Mouse (Mus musculus) layer of hippocampus, adult 9-11 months (tissue): ENCODE data around the gene Paxip1.

Source experiments
- DNase-seq: peaks from one replicate; pipeline ENCODE4 v3.0.0; 2022

Gene Paxip1

DNA sequence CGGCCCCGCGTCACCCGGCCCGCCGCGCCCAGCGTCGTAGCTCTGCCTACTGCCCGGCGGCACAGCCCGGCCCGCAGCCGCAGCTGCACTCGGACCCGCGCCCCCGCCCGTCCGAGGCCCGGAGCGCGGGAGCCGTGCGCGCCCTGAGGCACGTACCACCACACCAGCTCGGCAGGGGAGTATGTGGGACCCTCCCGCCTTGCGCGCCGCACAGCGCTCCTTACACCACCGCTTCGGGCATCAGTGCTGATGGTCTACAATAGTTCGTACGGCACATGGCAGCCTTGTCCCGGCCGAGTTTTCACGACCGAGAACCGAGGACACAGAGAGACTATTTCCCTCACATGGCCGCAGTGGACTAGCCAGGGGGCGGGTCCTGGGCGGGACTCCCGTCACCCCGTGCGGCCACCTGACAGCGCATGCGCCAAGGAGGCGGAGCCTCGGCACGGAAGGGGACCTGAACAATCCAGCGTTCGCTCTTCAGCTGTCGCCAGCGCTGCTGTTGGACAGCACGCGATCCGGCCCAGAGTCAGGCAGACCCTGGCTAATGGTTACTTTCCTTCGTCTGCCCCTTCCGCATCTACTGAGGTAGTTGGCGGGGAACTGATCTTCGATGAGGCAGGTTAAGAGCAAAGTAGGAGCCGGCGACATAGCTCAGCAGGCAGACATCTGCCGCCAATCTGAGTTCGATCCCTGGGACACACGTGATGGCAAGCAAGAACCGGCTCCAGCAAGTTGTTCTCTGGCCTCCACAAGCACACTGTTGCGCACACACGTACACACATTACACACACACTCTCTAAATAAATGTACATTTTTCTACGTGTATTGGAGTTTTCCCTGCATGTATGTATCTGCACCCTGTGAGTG is at the start of gene Paxip1:
TSS of gene Paxip1 (minus strand) at position 389 of the 870 bp plus-strand sequence.
- DNase-seq: peak; percentile 94

DNA sequence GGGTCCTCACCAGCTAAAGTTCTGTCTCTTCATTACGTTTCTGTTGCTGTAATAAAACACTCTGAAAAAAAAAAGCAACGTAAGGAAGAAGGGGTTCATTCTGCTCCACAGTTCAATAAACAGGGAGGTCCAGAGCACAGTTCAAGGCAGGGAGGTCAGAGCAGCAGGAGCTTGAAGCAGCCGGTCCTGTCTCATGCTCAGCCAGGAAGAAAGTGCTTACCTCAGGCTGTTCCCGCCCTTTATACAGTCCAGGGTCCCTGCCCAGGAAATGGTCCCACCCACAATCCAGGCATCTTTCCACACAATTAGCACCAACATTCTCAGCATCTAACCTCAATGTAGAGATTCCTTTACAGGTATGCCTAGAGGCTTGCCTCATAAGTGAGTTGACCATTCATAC is 46.6 kb upstream of the Paxip1 start:
- DNase-seq: no peak

DNA sequence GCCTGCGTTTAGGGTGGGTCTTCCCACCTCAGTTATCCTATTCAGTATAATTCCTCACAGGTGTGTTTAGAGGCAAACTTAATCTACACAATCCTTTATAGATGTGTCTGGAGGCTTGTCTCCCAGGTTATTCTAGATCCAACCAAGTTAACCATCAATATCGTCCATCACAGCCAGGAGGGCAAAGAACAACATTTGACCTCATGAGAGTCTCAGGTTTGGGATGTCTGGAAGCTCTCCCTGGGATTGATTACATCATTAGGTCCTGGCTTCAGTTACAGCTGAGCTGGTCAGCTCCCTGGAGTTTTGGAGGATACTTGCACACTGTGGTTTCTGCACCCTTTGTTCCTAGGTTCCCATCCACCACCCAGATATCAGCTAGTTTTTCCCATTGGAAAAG is 43.6 kb upstream of the Paxip1 start:
- no peak for DNase-seq

DNA sequence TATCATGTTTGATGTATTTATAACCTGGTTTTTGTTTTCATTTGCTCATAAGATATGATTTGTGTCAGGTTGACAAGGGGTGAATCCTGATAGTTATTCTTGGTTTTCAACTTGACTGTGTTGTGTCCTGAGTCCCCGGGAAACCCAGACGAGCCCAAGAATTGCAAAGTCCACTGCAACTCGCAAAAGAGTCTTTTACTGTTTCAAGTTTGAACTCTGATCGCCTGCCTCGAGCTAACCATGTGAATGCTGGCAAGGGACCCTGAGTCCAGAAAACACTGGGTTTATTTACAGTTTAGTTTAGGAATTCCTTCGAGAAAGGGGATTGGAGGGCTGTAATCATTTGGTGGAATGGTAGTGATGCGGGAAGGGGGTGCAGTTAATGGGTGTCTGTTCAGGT is 36.5 kb upstream of the Paxip1 start:
- DNase-seq: no peak

DNA sequence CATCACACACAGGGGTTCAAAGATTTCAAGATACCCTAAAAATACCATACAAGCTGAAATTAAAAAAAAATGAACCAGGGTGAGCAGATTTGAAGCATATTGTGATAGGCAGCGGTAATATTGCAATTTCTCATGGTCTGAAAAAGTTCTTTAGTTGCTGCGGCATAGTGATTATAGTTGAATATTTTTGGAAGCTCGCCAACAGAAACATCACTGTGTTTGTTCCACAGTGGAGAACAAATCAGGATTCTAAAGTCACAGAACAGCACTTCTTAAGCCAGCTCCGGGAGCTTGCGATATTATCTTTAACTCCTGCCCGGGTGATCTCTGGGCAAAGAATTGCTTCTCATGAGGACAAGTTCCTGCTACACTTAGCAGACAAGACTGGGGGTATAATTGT is 29.7 kb upstream of the Paxip1 start:
- no peak for DNase-seq

DNA sequence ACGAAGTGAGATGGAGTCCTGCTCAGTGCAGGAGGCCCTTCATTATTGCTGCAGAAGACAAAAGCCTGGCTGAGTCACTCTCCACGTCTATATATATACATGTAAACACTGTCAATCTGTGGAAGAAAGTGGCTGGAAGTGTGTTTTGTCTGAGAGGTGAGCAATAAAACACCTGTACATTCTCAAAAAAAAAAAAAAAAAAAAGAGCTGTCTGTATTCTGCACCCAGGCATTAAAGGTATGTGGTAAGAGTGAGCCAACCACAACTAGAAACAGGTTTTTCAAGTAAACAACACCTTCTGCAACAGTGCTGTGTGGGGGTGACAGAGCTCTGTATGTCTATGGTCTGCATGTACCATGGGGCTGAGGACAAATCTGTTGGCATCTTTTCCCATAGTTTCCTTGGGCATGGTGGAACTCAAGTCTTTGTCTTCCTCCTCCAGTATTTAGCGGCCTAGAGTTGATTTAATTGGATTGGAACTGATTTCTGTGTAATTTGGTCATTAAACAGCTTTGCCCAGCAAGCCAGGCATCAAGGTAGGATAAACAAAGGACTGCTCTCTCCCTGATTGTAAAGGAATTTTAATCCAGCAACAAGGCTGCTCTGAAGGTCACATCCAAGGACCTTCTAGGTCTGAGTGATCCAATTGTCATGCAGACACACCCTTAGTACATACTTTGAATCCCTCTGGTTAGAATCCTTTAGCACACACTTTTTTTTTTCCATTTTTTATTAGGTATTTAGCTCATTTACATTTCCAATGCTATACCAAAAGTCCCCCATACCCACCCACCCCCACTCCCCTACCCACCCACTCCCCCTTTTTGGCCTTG is 27.6 kb upstream of the Paxip1 start:
- DNase-seq: no peak

DNA sequence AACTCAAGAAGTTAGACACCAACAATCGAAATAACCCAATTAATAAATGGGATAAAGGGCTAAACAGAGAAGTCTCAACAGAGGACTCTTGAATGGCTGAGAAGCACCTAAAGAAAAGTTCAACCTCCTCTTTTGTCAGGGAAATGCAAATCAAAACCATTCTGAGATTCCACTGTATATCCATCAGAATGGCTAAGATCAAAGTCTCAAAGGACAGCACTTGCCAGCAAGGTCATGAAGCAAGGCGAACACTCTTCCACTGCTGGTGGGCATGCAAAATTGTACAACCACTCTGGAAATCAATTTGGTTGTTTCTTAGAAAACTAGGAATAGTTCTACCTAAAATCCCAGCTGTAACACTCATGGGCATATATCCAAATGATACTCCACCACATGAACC is 22.8 kb upstream of the Paxip1 start:
- no peak for DNase-seq

DNA sequence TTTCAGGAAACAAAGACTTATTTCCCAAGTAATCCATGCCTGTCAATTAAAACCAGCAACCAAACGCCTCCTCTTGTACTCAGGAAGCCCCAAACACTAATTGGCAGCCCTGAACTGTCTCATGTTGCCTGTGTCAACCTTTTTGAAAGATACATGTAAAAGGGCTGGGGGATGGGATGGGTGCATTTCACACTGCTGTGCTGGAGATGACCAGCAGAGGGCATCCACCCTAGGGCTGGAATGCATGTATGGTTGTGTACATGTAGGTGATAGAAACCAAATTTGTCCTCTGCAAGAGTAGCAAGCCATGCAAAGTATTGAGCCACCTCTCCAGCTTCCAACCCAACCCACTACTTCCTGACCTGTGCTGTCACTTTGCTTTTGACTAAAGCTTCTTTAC is 2.4 kb upstream of the Paxip1 start:
- DNase-seq: peak; percentile 69

DNA sequence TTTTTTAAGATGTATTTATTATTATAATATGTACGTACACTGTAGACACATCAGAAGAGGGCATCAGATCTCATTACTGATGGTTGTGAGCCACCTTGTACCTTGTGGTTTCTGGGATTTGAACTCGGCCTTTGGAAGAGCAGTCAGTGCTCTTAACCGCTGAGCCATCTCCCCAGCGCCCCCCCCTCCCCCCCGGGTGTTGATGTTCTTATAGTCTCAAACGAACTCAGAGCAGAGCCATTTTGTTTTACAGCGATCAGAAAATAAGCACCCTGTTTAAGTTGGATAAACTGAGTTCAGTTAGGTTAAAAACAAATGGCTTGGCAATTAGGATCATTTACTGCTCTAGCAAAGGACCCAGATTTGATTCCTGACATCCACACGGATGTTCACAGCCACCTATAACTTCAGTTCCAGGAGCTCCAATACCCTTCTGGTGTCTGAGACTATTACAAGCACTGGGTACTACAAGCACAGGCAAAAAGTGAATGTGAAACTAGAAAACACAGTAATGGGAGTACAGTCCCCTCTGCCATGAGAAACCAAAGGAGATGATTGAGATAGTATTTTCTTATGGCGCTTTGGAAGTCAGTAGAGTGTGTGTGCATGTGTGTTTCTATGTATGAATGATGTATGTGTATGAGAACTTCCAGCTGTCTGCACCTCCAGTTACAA is 1.2 kb upstream of the Paxip1 start:
- no peak for DNase-seq

DNA sequence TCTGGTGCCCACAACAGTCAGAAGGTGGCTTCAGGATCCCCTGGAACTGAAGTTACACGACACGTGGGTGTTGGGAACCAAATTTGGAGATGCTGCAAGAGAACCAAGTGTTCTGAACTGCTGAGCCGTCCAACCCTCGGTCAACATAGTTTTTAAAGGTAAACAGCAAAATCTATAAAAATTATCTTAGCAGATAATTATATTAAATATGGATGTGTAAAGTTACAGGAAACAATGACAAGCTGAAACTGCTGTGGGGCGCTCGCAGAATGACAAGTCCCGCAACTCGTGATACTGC is 631 bp upstream of the Paxip1 start:
- no peak for DNase-seq

DNA sequence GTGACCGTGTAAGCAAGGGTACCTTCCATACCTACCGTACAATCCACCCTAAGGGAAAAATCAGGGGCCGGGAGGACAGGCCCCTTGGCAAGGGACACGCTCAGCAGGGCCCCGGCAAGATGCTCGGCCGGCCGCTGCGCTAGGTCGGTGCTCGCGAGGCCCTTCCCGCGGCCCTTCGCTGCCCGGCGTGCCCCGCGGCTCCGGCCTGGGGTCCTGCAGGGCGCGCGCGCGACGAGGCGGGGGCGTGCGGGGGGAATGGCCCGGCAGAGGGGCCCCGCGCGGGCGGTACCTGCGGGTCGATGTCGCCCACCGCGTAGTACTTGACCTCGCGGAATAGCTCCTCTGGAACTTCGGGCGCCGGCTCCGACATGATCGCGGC is 592 bp downstream of the Paxip1 start:
- peak; percentile 60 for DNase-seq

DNA sequence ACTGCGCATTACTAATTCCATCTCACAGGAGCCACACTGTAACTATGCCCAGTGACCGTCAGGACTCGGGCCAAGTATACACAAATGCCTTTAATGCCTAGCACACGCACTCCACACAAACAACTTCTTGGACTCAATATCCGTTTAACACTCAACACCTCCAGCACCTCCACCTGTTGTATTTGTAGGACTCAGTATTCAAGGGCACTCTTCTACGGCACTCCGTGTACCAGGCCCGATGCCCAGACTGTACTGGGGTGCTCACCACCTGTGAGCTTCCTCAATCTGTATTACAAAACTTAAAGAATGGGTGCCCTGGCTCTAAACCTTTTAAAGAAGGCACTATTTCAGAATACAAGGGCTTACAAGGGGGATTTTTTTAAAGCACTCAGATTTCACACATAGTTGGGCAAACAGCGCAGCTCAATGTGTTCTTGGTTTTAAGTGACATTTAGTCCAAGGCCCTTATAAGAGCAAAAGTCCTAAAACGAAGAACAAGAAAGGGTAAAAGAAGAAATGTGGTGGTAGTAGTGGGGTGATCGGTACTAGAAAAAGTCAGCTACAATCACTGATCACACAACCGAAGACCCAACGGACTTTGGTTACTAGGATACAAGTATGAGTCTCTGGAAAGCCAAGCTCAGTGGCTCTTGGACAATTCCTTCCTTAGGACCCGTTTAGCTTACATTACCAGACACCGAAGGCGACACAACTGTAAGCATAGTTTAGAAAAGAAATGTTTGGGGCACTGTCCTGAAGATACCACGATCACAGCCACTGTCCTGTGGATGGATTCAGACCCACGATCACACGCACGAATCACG is 1.2 kb downstream of the Paxip1 start:
- no peak for DNase-seq

DNA sequence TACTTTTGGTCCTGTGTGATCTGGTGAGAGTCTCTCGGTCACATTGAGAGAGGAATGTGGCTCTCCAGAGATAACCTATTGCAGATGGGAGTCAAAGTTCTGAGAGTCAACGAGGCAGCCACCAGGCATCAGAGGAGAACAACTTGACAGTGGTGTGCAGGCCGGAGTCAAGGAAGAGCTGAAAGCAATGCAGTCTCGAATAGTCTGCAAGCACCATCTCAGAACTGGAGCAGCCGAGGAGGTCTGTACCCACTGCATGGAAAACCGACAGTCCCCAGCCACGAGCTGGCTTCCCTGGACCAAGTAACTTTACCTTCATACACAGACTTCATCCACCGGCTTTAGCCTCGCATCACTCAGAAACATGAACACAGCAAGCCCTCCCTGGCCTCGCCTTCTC is 1.9 kb downstream of the Paxip1 start:
- no peak for DNase-seq

DNA sequence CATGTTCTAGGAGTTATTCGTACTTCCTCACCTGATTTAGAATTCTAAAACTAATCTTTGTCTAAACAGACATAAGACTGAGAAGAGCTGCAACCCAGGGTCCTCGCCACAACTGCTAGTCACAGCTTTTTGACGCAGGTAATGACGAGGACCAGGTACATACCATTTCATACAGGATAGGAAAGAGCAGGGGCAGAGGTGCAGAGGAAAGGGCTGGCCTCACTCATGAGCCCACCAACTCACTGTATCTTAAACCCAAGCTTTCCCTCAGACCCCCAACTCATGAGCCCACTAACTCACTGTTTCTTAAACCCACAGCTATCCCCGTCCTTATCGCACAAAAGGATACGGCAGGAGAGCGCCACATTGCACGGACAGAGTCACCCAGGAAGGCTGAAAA is 8.1 kb downstream of the Paxip1 start:
- DNase-seq: no peak

DNA sequence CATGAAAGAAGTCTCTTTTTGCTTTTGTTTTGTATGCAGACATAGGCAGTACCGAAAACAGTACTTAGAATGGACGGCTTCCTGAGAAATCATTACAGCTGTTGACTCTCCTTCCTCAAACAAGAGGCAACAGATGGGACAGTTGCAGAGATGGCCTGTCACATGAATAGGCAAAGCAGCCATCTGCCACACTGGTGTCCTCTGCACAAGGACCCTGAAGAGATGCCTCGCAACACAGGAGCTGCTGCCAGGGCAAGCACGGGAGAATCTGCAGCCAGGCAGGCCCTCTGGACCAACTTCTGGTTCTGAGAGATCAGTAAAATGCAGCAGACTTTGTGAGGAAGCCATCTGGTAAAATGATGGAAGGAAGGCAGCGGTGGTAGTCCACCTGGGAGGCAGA is 23.5 kb downstream of the Paxip1 start:
- DNase-seq: no peak

DNA sequence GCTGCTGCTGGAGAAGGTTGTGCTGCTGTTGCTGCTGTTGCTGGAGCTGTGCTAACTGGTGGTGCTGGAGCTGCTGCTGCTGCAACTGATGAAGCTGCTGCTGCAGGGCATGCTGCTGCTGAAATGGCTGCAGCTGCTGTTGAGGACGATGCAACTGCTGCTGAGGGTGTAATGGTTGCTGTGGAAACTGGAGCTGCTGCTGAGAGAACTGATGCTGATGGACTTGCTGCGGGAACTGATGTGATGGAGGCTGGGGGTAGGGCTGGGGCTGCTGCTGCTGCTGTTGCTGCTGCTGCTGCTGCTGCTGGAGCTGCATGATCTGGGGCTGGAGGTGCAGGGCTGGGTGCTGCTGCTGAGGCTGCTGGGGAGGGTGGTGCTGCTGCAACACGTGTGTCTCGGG is 25.7 kb downstream of the Paxip1 start:
- no peak for DNase-seq

DNA sequence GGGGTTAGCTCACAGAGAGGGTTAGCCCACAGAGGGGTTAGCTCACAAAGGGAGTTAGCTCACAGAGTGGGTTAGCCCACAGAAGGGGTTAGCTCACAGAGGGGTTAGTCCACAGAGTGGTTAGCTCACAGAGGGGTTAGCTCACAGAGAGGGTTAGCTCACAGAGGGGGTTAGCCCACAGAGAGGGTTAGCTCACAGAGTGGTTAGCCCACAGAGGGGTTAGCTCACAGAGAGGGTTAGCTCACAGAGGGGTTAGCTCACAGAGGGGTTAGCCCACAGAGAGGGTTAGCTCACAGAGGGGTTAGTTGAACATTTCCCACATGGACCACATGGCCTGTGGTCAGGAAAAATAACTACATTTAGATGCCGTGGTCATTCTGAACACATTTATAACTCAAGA is 46.5 kb downstream of the Paxip1 start:
- DNase-seq: no peak

DNA sequence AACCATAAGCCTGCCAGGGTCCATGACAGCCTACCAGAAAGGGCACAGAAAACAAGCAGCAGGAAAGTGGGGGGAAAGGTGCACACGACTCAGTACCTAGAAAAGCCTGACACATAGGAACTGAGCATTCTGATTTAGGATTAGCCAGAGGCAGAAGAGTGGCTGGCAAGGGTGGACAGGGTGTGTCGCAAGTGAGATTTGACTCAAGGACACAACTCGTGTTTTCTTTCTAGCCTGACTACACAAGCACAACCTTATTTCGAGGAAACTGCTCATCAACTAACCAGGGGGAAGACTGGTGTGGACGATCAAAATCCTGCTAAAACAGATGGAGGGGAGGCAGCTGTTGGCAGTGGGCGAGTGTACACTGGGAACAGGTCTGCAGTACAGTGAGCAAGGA is 52.3 kb downstream of the Paxip1 start:
- DNase-seq: no peak

DNA sequence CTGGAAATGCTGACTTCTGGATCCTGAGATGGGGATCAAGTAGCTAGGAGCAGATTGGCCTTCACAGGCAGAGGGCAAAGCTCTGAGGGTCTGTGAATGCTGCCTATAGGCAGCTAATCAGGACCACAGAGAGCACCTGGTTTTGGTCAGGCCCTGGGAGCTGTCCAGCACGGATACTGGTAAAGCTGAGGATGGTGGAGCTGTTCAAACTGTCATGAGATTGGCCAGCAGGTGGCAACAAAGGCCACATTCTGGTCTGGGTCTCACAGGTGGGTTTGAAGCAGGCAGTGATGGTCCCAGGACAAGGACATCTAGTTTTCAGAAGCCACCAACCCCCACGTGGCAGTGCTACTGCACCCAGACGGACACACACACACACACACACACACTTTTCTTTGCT is 54.3 kb downstream of the Paxip1 start:
- no peak for DNase-seq

DNA sequence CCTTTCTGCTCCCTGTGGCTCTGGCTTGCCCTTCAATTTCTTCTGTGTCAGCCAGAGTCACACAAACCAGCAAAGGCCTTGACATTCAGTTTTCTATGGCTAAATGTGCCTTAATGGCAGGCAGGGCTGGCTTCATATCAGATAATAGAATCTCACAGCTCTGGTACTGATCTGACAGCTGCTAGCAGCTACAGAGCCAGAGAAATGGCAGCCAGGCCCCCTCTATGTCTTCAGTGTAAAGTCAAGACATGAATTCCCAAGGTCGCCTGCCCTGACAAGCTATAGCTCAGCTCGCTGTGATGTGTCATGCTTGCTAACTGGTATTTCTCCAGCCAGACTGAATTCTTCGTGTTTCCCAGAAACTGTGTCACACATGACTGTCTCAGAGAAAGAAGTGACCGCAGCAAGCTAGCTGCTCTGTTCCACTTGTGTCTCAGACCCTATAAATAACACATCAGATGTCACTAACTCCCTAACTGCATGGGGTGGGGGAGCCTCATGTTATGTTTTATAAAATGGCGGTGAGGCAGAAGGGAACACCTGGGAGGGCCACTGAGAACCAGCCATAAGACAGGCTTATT is 59.1 kb downstream of the Paxip1 start:
- no peak for DNase-seq

DNA sequence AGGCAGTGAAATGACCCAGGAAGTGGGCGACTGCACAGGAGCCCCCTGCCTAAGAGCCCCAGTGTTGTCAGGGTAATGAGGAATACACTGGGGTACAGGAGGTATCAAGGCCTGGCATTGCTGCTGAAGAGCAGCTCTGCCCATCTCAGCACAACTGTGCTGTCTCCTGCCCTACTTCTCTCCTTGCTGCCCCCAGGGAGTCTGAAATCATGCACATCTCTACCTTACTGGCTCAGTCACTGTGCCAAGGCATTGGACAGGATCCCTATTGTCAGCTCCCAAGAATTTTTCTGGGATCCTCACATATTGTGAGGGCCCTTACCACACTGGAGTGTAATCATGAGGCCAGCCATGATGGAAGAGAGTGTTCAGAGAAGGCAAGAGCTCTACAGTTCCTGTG is 60.1 kb downstream of the Paxip1 start:
- DNase-seq: no peak

DNA sequence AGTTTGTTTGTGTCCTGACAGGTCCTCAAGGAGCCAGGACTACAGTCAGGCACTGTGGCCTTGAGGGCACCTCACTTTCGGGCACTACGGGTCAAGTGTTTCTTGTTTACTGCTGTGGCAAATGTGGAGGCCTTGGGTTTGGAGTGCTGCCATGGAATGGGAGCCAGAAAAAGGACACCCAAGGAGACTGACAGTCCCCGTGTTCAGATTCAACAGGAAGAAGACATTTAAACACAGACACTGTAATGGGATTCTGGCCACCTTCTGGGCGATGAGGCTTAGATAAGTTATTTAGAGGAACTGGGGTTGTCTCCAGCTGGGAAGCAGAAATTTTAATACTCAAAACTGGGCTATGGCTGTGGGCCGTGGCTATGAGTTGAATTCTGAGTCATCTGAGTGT is 60.8 kb downstream of the Paxip1 start:
- no peak for DNase-seq

DNA sequence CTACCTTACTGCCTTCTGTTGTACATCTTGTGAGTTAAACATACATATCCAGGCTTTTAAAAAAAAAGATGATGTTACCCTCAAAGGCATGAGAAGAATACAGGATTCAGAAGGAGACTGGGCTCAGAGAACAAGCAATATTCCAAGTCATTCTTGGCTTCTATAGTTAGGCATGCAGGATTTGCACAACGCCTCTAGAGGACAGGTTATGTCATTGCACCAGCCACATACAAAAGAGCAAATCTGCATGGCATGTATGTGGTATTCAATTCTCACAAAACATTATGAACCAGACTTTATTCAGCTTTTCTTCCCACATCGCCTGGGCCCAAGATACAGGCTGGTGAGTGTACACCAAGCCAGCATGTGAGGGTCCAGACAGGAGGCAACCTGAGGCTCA is 67.0 kb downstream of the Paxip1 start:
- no peak for DNase-seq
